Mouse (Mus musculus): ENCODE data around the gene Pnpo.

- TF ChIP-seq CTCF (IDR thresholded peaks at IDR 0.05; ENCODE audit: extremely low read depth, insufficient read depth, insufficient read length, insufficient replicate concordance) (no peak), POLR2A (IDR thresholded peaks at IDR 0.05; ENCODE audit: low read depth, low read length) (no peak)
Measured at GRCm38 (mm10) chr11:96957061-96957805, 13.4 kb upstream of the Pnpo start.

Data from spleen, adult 2 months (tissue).